Mouse (Mus musculus): Measurements from ENCODE around the gene Trip6. TPM values are rescaled to one million over a fixed set of nuclear protein-coding genes. Genes with fewer than 3 reads are reported as not detected.

Gene Trip6
- polyA plus RNA-seq, 1 experiment = 46.2 TPM

DNA sequence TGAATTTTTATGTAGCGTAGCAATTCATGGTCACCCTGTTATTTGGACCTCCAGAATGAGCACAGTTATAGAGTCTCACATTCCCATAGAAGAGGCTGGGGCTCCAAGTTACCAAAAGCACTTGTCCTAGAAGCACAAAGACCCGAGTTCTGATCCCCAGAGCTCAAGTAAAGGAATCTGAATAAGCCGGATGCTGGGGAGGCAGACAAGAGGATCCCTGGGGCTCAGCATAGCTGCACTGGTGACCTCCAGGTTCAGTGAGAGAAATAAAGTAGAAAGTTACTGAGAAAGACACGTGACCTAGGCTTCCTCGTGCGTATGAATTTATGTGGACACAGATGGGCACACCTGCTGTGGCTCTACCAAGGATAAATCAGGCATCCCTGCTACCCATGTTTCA lies 20.9 kb upstream of the Trip6 start:
- Histone ChIP-seq H3K36me3 (ENCODE audit: control insufficient read depth, insufficient read depth) (no peaks in the 10 kb centered on the region), H3ac (ENCODE audit: control insufficient read depth, insufficient read length) (no peak overlapping the region), H3K79me2 (ENCODE audit: control insufficient read depth, insufficient read depth) (no peaks in the 10 kb centered on the region)

DNA sequence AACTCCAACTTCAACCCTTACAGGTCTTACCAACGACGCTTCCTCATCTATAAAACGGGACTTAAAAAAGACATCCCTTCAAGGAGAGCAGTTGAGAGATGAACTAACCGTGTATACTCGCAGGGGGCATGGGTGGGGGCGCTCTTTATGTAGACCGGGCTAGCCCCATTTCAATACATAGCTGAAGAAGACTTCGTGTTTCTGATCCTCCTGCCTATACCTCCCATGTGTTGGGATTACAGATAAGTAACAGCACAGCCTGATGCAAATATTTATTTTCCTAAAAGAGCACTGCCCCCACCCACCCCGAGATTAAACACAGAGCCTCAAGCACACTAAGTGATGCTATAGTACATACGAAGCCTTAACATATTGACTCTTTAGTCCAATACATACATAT lies 20.1 kb upstream of the Trip6 start:
- Histone ChIP-seq H3K79me2 (ENCODE audit: control insufficient read depth, insufficient read depth) (no peaks in the 10 kb centered on the region), H3K36me3 (ENCODE audit: control insufficient read depth, insufficient read depth) (no peaks in the 10 kb centered on the region), H3K4me2 (ENCODE audit: low read depth) (peak overlapping the region; percentile 96), H3K4me3 (peak overlapping the region; percentile 45), H3ac (ENCODE audit: control insufficient read depth, insufficient read length) (no peak overlapping the region), H3K27me3 (ENCODE audit: control insufficient read depth, insufficient read depth, insufficient read length) (no peaks in the 10 kb centered on the region)
- TF ChIP-seq MYOD1 (IDR thresholded peaks at IDR 0.05; ENCODE audit: control insufficient read depth in 1 of 3, insufficient read length in 2 of 3, low read depth in 2 of 3) (no peak), CEBPB (IDR thresholded peaks at IDR 0.05; ENCODE audit: insufficient read depth, poor library complexity, severe bottlenecking) (no peak), SRF (IDR thresholded peaks at IDR 0.05; ENCODE audit: control insufficient read depth, insufficient read length, low read depth) (no peak), MAX (IDR thresholded peaks at IDR 0.05; ENCODE audit: low read depth) (no peak), TCF3 (IDR thresholded peaks at IDR 0.05; ENCODE audit: insufficient read length, low read depth) (no peak), POLR2AphosphoS2 (IDR thresholded peaks at IDR 0.05; ENCODE audit: insufficient read length, low read depth) (no peak), MYOG (IDR thresholded peaks at IDR 0.05; ENCODE audit: control insufficient read depth in 1 of 3, insufficient read depth in 1 of 3, insufficient read length in 2 of 3, low read depth in 2 of 3) (no peak), E2F4 (IDR thresholded peaks at IDR 0.05; ENCODE audit: insufficient read depth) (no peak), USF1 (IDR thresholded peaks at IDR 0.05; ENCODE audit: low read depth) (no peak), REST (IDR thresholded peaks at IDR 0.05; ENCODE audit: insufficient read depth, insufficient read length) (no peak), POLR2A (IDR thresholded peaks at IDR 0.05; ENCODE audit: insufficient read length, low read depth) (no peak), TCF12 (IDR thresholded peaks at IDR 0.05; ENCODE audit: insufficient read depth, poor library complexity, severe bottlenecking) (no peak)

More for the DNA sequence above, 20.9 kb upstream of the Trip6 start:
- no peak for TF ChIP-seq E2F4 (IDR thresholded peaks at IDR 0.05; ENCODE audit: insufficient read depth)
- TF ChIP-seq POLR2AphosphoS2 (IDR thresholded peaks at IDR 0.05; ENCODE audit: insufficient read length, low read depth) = no peak
- no peak for TF ChIP-seq POLR2A (IDR thresholded peaks at IDR 0.05; ENCODE audit: insufficient read length, low read depth)
- TF ChIP-seq TCF3 (IDR thresholded peaks at IDR 0.05; ENCODE audit: insufficient read length, low read depth) = no peak
- TF ChIP-seq MYOD1 (IDR thresholded peaks at IDR 0.05; ENCODE audit: control insufficient read depth in 1 of 3, insufficient read length in 2 of 3, low read depth in 2 of 3) = no peak
- TF ChIP-seq REST (IDR thresholded peaks at IDR 0.05; ENCODE audit: insufficient read depth, insufficient read length) = no peak
- TF ChIP-seq USF1 (IDR thresholded peaks at IDR 0.05; ENCODE audit: low read depth) = no peak
- TF ChIP-seq CEBPB (IDR thresholded peaks at IDR 0.05; ENCODE audit: insufficient read depth, poor library complexity, severe bottlenecking) = no peak
- no peak for TF ChIP-seq TCF12 (IDR thresholded peaks at IDR 0.05; ENCODE audit: insufficient read depth, poor library complexity, severe bottlenecking)
- TF ChIP-seq SRF (IDR thresholded peaks at IDR 0.05; ENCODE audit: control insufficient read depth, insufficient read length, low read depth) = no peak
- TF ChIP-seq MYOG (IDR thresholded peaks at IDR 0.05; ENCODE audit: control insufficient read depth in 1 of 3, insufficient read depth in 1 of 3, insufficient read length in 2 of 3, low read depth in 2 of 3) = no peak
- no peak for TF ChIP-seq MAX (IDR thresholded peaks at IDR 0.05; ENCODE audit: low read depth)
- no peak overlapping the region for H3K4me2 ChIP-seq (ENCODE audit: low read depth)
- no peaks in the 10 kb centered on the region for H3K27me3 ChIP-seq (ENCODE audit: control insufficient read depth, insufficient read depth, insufficient read length)
- H3K4me3 ChIP-seq = no peak overlapping the region

DNA sequence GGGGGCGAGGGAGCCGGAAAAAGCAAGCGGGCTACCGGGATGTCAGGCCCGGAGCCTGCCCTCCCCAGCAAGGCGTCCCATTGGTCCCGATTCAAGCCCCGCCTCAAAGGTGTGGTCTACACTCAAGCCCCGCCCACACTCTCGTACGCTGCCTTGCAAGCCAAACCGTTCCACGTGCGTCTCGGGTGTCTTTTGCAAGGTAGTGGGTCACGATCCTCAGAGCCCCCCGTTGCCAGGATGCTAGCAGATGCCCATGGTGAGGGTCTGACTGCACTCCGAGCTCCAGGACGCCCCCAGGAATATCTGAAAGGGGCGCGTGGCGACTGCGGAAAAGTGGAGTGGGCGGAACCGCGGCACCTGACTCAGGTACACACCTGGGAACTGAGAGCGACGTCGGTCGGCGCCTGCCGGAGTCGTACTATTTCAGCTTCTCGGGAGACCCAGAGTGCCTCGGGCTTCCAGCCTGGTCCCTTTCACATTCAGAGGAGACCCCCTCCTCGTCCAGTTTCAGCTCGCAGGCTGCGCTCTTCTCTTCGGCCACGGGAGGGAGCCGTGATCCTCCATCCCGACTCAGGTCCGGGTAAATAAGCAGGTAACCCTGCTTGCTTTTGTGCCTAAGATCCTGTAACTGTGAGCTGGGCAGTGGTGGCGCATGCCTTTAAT lies 19.4 kb upstream of the Trip6 start, which contains the start of gene Slc12a9:
Slc12a9 (minus strand) TSS at position 86 of the 663 bp plus-strand sequence.
- Histone ChIP-seq H3K4me2 (ENCODE audit: low read depth) (peak within 1 kb of the TSS; percentile 96), H3K79me2 (ENCODE audit: control insufficient read depth, insufficient read depth) (no peaks in the 10 kb centered on the region), H3ac (ENCODE audit: control insufficient read depth, insufficient read length) (no peak within 1 kb of the TSS), H3K36me3 (ENCODE audit: control insufficient read depth, insufficient read depth) (no peaks in the 10 kb centered on the region), H3K4me3 (peak within 1 kb of the TSS; percentile 45), H3K27me3 (ENCODE audit: control insufficient read depth, insufficient read depth, insufficient read length) (no peaks in the 10 kb centered on the region)
- TF ChIP-seq TCF3 (IDR thresholded peaks at IDR 0.05; ENCODE audit: insufficient read length, low read depth) = no peak
- no peak for TF ChIP-seq SRF (IDR thresholded peaks at IDR 0.05; ENCODE audit: control insufficient read depth, insufficient read length, low read depth)
- TF ChIP-seq POLR2AphosphoS2 (IDR thresholded peaks at IDR 0.05; ENCODE audit: insufficient read length, low read depth) = peak; percentile 75
- peak; percentile 42 for TF ChIP-seq POLR2A (IDR thresholded peaks at IDR 0.05; ENCODE audit: insufficient read length, low read depth)
- TF ChIP-seq USF1 (IDR thresholded peaks at IDR 0.05; ENCODE audit: low read depth) = no peak

DNA sequence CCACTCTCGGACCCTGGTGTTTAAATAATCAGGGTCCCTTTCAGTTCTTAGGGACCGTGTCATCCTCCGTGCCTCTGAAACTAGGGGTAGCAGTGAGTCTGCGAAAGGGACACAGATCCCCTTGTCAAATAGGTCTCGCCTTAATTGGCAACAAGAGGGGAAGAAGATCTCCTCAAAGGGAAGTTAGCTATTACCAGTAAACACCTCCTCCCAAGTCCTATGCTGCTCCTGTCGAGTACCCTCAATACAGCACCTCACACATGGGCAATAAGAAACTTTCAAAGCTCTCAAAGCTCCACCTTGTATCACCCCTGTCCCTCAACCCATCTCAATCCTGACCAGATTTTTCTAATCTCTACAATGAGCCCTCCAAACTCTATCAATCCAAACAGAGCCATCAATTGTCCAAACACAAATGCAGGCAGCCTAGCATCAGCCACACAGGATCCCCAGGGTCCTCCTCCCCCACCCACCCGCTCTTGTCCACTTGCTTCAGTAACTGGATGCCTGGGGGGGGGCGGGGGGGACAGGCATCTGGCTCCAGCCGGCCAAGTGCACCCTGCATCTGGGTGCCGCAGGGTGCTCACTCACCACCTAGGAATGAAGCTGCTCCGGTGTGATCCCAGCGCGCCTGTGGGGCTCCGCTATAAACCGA lies 18.8 kb upstream of the Trip6 start:
- no peak overlapping the region for H3ac ChIP-seq (ENCODE audit: control insufficient read depth, insufficient read length)
- no peaks in the 10 kb centered on the region for H3K36me3 ChIP-seq (ENCODE audit: control insufficient read depth, insufficient read depth)
- peak overlapping the region; percentile 45 for H3K4me3 ChIP-seq
- TF ChIP-seq USF1 (IDR thresholded peaks at IDR 0.05; ENCODE audit: low read depth) (no peak), TCF12 (IDR thresholded peaks at IDR 0.05; ENCODE audit: insufficient read depth, poor library complexity, severe bottlenecking) (no peak), TCF3 (IDR thresholded peaks at IDR 0.05; ENCODE audit: insufficient read length, low read depth) (no peak), MYOD1 (IDR thresholded peaks at IDR 0.05; ENCODE audit: control insufficient read depth in 1 of 3, insufficient read length in 2 of 3, low read depth in 2 of 3) (no peak), POLR2AphosphoS2 (IDR thresholded peaks at IDR 0.05; ENCODE audit: insufficient read length, low read depth) (no peak), MAX (IDR thresholded peaks at IDR 0.05; ENCODE audit: low read depth) (no peak), POLR2A (IDR thresholded peaks at IDR 0.05; ENCODE audit: insufficient read length, low read depth) (no peak), SRF (IDR thresholded peaks at IDR 0.05; ENCODE audit: control insufficient read depth, insufficient read length, low read depth) (no peak), E2F4 (IDR thresholded peaks at IDR 0.05; ENCODE audit: insufficient read depth) (no peak), CEBPB (IDR thresholded peaks at IDR 0.05; ENCODE audit: insufficient read depth, poor library complexity, severe bottlenecking) (no peak), REST (IDR thresholded peaks at IDR 0.05; ENCODE audit: insufficient read depth, insufficient read length) (no peak), MYOG (IDR thresholded peaks at IDR 0.05; ENCODE audit: control insufficient read depth in 1 of 3, insufficient read depth in 1 of 3, insufficient read length in 2 of 3, low read depth in 2 of 3) (no peak)
- H3K27me3 ChIP-seq (ENCODE audit: control insufficient read depth, insufficient read depth, insufficient read length) = no peaks in the 10 kb centered on the region
- H3K4me2 ChIP-seq (ENCODE audit: low read depth) = peak overlapping the region; percentile 96
- H3K79me2 ChIP-seq (ENCODE audit: control insufficient read depth, insufficient read depth) = no peaks in the 10 kb centered on the region
